Mouse (Mus musculus): ENCODE measurements around the gene Gm10428.

The Gm10428 gene

GRCm38 (mm10) chr11:62788935-62789616 is 36.2 kb downstream of the Gm10428 start, which contains the start of gene Zfp286:
TSS of gene Zfp286 (minus strand) at chr11:62789462.
- DNase-seq, result peak; percentile 85

GRCm38 (mm10) chr11:62789617-62789936 is 36.7 kb downstream of the Gm10428 start:
- DNase-seq, result no peak

All from lung, postnatal 36 days (tissue).